Mouse (Mus musculus) midbrain, embryonic 14.5 days (tissue): ENCODE measurements around the gene Zfp385a. TPM values are rescaled to one million over a fixed set of nuclear protein-coding genes. Genes with fewer than 3 reads are reported as not detected.

Experiments
- ATAC-seq: fragments of 200-750 bp; cut with Nextera tagmentation; 2 replicates; pipeline ENCODE4 v1.8.0; 2017; ENCODE audit warnings: moderate number of reproducible peaks, moderate library complexity; ENCODE audit not compliant: low FRiP score, low TSS enrichment
- DNase-seq: peaks from one replicate; pipeline ENCODE4 v3.0.0-alpha.2; 2015
- H3K27ac ChIP-seq: fragments of 300-500 bp; sonication (generic); replicated peaks from 2 replicates; pipeline ENCODE4 v1.5.1; 2014; ENCODE audit warnings: mild to moderate bottlenecking, low read depth, low read length, moderate library complexity
- H3K27me3 ChIP-seq: fragments of 300-500 bp; sonication (generic); 2 replicates; pipeline ENCODE4 v1.6.1; 2014; ENCODE audit warnings: low read length, control low read depth, mixed read lengths; ENCODE audit not compliant: control insufficient read depth, insufficient read depth
- H3K36me3 ChIP-seq: fragments of 300-500 bp; sonication (generic); 2 replicates; pipeline ENCODE4 v1.6.1; 2014; ENCODE audit warnings: low read length, control low read depth; ENCODE audit not compliant: control insufficient read depth, insufficient read depth
- H3K4me1 ChIP-seq: fragments of 300-500 bp; sonication (generic); 2 replicates; pipeline ENCODE4 v1.6.1; 2014; ENCODE audit warnings: mild to moderate bottlenecking, antibody characterized with exemption, low read length, control low read depth; ENCODE audit not compliant: control insufficient read depth, insufficient read depth
- H3K4me2 ChIP-seq: fragments of 300-500 bp; sonication (generic); 2 replicates; pipeline ENCODE4 v1.6.1; 2014; ENCODE audit warnings: mild to moderate bottlenecking, low read length, moderate library complexity
- H3K4me3 ChIP-seq: fragments of 300-500 bp; sonication (generic); replicated peaks from 2 replicates; pipeline ENCODE4 v1.5.1; 2014; ENCODE audit warnings: low read depth, low read length
- H3K9ac ChIP-seq: fragments of 300-500 bp; sonication (generic); replicated peaks from 2 replicates; pipeline ENCODE4 v1.6.1; 2014; ENCODE audit warnings: mild to moderate bottlenecking, low read length, moderate library complexity
- H3K9me3 ChIP-seq: fragments of 300-500 bp; sonication (generic); 2 replicates; pipeline ENCODE4 v1.6.1; 2016; ENCODE audit warnings: low read length, control low read depth, mixed read lengths; ENCODE audit not compliant: control insufficient read depth
- WGBS: fragments of 180-500 bp; shearing (Covaris S2); extraction: QIAGEN DNeasy Blood & Tissue Kit; methylation state at CpG from one replicate; pipeline ENCODE4 v1.1.7; 2014; 5-methylcytosine and 5-hydroxymethylcytosine counted together
- polyA plus RNA-seq: library from polyadenylated mRNA; unstranded; fragments of >200 nt; fragmentation: Nextera tagmentation; extraction: Ambion mirVana; gene quantifications from 2 replicates; pipeline ENCODE4 v1.2.1, GENCODE M21; 2014

Gene Zfp385a
- polyA plus RNA-seq, 1 experiment from 2014 or later = 20.9 TPM

DNA sequence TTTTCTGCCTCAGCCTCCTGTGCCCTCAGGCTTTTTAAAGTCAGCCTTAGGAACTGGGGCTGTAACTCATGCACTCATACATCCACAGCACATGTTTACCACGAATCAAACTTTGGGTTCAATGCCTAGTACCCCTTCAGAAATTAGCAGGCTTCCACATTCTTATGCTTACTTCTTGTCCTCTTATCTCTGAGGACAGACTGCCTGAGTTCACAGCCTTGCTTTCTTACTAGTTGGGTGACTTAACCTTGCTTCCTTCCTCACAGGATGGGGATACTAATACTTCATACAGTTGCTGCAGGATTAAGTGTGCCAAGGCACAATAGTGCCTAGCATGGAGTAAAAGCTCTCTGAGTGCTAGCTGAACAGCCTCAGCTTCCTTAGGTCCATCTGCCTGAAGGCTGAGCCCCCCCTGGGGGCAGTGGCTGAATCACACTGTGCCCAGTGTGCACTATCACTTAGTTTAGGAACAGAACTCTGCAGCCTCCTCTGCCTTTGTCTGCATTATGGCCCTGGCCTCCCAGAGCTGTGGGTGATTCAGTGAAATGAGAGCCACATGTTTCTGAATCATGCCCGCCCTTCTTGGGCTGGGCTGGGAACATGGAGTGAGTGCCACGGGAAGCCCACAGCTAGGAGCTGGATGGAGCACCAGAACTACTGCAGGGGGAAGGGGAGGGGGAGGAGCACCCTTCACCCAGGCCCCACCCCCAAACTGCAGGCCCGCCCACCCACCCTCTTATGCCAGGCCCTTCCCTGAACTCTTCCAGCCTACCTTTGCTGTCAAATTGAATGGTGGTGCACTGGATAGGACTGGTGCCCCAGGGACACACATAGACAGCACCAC is 18.6 kb upstream of the Zfp385a start:
- Histone ChIP-seq H3K4me3 (no peak overlapping the region), H3K9me3 (no peaks in the 10 kb centered on the region), H3K9ac (no peak overlapping the region), H3K4me2 (no peak overlapping the region), H3K4me1 (no peaks in the 10 kb centered on the region), H3K27ac (no peak overlapping the region), H3K36me3 (no peaks in the 10 kb centered on the region), H3K27me3 (no peaks in the 10 kb centered on the region)
- ATAC-seq = no peak; the same call in 1 of the 2 replicates
- no peak for DNase-seq
- 47% methylated on average over 4 of the region's 4 CpGs for WGBS

DNA sequence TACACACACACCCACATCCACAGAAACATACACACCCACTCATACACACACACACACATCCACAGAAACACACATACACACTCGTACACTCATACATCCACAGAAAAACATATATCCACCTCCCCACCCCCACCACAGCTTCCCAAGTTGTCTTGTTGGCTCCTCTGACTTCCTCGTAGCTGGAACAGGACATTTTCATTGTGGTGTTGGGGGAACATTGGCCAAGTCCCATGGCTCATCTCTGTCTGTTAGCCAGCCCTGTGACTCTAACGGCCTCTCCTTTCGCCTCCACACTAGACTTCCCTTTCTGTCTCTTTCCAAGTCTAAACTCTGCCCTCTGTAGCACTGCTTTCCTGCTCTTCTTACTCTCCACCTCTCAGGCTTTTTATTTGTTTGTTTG is 17.9 kb upstream of the Zfp385a start:
- WGBS = 93% methylated on average over 4 of the region's 4 CpGs
- Histone ChIP-seq H3K4me1 (no peaks in the 10 kb centered on the region), H3K36me3 (no peaks in the 10 kb centered on the region), H3K4me2 (no peak overlapping the region), H3K9ac (no peak overlapping the region), H3K4me3 (no peak overlapping the region), H3K27ac (no peak overlapping the region), H3K9me3 (no peaks in the 10 kb centered on the region), H3K27me3 (no peaks in the 10 kb centered on the region)
- DNase-seq (no peak), ATAC-seq (no peak)

DNA sequence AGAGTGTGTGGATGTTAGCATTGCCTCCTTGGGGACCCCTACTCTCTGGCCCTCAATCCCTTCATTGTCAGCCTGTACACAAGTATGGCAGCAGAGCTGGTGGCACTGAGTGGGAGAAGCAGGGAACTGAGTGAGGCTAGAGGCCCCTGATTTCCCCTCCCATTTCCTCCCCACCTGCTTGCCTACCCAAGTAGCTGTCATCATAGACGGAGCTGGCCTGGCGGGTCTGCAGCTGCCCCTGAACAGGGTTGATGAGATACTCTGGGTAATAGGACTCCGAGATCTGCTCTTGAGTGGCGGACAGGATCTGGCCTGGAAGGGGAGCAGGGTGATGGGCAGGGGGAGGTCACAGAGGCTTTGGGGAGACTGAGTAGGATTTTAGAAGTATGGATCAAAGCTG is 16.2 kb upstream of the Zfp385a start:
- no peak overlapping the region for H3K27ac ChIP-seq
- no peaks in the 10 kb centered on the region for H3K9me3 ChIP-seq
- ATAC-seq = no peak
- H3K4me3 ChIP-seq = no peak overlapping the region
- no peak overlapping the region for H3K9ac ChIP-seq
- WGBS = 70% methylated on average over 4 of the region's 4 CpGs
- no peak overlapping the region for H3K4me2 ChIP-seq
- no peaks in the 10 kb centered on the region for H3K36me3 ChIP-seq
- H3K27me3 ChIP-seq = no peaks in the 10 kb centered on the region
- no peak for DNase-seq
- H3K4me1 ChIP-seq = no peaks in the 10 kb centered on the region

DNA sequence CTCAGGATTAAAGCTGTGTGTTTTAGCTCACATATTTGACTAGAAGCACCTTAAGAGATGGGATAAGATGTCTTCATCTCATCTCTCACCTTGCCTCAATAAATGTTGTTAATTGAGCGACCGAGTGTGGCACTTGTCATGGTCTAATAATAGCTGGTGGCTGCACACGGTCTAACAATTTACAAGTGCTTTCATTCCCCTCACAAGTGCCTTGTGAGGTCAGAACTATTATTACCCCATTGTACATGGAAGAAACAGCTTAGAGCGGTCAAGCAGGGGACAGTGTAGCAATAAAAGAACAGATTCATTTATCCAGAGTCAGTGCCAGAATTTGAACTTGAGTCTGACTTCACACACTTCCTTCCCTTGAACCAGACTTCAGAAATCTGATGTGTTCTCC is 15.5 kb upstream of the Zfp385a start:
- Histone ChIP-seq H3K36me3 (no peaks in the 10 kb centered on the region), H3K4me2 (no peak overlapping the region), H3K4me3 (no peak overlapping the region), H3K27ac (no peak overlapping the region), H3K4me1 (no peaks in the 10 kb centered on the region), H3K9ac (no peak overlapping the region), H3K9me3 (no peaks in the 10 kb centered on the region), H3K27me3 (no peaks in the 10 kb centered on the region)
- 85% methylated on average over 4 of the region's 4 CpGs for WGBS
- DNase-seq (no peak), ATAC-seq (no peak)

DNA sequence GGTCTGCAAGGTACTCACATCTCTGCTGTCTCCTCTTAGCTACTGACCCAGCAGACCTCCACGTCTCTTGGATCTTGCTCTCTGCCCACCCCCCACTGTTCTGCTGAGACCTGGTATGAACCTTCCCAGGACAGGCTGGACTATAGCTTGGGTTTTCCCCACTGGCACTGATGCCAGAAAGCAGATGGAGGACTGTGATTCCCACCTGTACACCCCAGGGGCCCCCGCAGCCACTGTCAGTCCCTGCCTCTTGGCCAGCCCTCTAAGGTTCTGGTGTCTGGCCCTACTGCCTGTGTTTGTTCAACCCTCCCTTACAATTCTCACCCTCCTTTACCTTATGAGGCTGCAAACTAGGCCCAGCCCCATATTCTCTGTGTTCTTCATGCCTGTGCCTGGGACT is 14.8 kb upstream of the Zfp385a start:
- Histone ChIP-seq H3K4me1 (no peaks in the 10 kb centered on the region), H3K27me3 (no peaks in the 10 kb centered on the region), H3K4me2 (no peak overlapping the region), H3K9me3 (no peaks in the 10 kb centered on the region), H3K27ac (no peak overlapping the region), H3K36me3 (no peaks in the 10 kb centered on the region), H3K4me3 (no peak overlapping the region), H3K9ac (no peak overlapping the region)
- ATAC-seq (no peak), DNase-seq (no peak)
- WGBS = 90% methylated on average over 2 of the region's 2 CpGs

DNA sequence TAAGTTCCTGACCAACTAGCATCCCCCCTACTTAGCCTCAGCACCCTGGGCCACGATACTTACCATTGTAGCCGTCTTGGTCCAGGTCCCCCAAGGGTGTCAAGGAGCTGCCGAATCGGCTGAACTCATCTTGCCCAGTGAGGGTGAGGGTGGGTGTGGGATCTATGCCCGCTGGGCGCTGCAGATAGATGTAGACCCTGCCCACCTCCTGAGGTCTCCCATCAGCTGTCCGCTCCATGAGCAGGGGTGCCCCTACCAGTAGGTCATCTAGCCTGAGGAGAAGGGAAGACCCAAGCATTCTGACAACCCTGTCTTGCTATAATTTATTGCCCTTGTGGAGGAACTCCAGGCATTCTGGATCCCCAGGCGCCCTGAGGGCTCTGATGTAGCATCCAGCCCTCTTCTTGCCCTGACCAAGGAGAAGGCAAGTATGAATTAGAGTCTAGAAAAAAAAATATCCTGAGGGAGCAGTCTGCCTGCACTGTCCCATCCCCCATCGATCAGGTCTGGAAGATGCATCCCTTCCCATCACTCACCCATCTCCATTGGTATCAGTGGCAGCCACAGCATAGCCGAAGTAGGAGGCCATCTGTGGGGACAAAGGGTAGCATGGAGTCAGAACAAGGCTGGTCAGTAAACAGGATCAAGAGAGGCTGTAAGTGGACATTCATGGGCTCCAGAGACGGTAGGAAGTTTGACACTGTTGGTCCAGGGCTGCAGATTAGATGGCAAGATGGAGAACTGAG is 13.8 kb upstream of the Zfp385a start:
- Histone ChIP-seq H3K4me3 (no peak overlapping the region), H3K4me1 (no peaks in the 10 kb centered on the region)
- WGBS = 93% methylated on average over 11 of the region's 11 CpGs

DNA sequence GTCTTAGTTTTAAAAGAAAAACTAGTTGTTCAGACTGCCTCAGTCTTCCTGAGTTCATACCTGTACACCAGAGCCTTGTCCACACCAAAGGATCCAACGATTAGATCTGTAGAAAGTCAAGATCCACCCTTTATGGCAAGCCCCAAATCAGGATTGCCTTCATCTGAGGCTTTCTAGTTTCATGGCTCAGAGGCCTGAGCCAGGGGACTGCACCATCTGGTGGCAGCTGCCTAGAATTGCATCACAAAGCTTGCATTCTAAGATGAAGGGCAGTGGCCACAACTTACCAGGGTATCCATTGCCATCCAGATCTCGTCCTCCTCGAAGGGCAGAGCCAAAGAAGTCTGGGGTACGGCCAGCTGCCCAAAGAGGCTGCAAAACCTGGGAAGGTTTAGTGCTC is 13.0 kb upstream of the Zfp385a start:
- ATAC-seq (no peak), DNase-seq (peak; percentile 88)
- Histone ChIP-seq H3K27ac (no peak overlapping the region), H3K4me3 (no peak overlapping the region), H3K4me1 (no peaks in the 10 kb centered on the region), H3K9ac (no peak overlapping the region), H3K36me3 (no peaks in the 10 kb centered on the region), H3K9me3 (no peaks in the 10 kb centered on the region), H3K4me2 (no peak overlapping the region), H3K27me3 (no peaks in the 10 kb centered on the region)
- WGBS = 43% methylated on average over 4 of the region's 4 CpGs

More for the DNA sequence above, 13.8 kb upstream of the Zfp385a start:
- no peaks in the 10 kb centered on the region for H3K9me3 ChIP-seq
- no peak overlapping the region for H3K4me2 ChIP-seq
- H3K9ac ChIP-seq = no peak overlapping the region
- H3K27ac ChIP-seq = no peak overlapping the region
- DNase-seq (no peak), ATAC-seq (no peak)
- no peaks in the 10 kb centered on the region for H3K36me3 ChIP-seq
- no peaks in the 10 kb centered on the region for H3K27me3 ChIP-seq

DNA sequence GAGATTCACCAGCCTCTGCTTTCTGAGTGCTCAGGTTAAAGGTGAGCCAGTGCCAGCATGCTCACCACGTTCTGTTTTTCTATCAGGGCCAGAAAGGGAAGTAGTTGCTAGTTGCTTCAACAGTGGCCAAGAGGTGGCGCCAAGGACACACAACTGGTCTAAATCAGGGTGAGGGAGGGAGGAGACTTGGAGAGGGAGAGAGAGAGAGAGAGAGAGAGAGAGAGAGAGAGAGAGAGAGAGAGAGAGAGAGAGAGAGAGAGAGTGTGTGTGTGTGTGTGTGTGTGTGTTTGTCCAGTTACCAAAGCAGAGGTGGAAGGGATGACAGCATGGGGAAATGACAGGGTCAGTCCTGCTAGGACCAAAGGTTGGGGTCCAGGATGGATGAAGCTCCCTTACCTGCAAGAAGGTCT is 7.4 kb upstream of the Zfp385a start:
- H3K27me3 ChIP-seq = no peaks in the 10 kb centered on the region
- no peak overlapping the region for H3K4me2 ChIP-seq
- no peak overlapping the region for H3K27ac ChIP-seq
- ATAC-seq (no peak), DNase-seq (peak; percentile 84)
- H3K9ac ChIP-seq = no peak overlapping the region; the same call in 1 of the 2 replicates
- H3K4me1 ChIP-seq = no peaks in the 10 kb centered on the region
- H3K36me3 ChIP-seq = no peaks in the 10 kb centered on the region
- 2% methylated on average over 2 of the region's 2 CpGs for WGBS
- H3K4me3 ChIP-seq = no peak overlapping the region
- no peaks in the 10 kb centered on the region for H3K9me3 ChIP-seq

DNA sequence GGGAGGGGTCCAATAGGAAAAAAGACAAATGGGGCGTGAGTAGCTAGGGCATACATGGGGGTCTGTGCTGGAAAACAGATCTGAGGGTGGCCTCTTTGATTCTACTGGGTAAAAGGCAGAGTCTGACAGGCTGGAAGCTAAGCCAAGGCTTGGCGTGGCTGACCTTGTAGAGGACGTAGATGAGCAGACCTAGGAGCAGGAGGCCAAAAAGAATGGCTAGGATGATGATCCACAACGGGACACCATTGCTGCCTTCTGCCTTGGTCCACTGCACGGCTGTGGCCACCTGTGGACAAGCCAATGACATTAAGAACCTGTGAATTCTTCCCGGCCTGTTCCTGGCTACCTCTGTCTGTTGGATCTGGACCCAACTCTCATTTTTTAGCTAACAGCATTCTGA is 5.9 kb upstream of the Zfp385a start:
- no peak overlapping the region for H3K9ac ChIP-seq
- no peak overlapping the region for H3K4me3 ChIP-seq
- H3K36me3 ChIP-seq = no peaks in the 10 kb centered on the region
- WGBS = 95% methylated on average over 6 of the region's 6 CpGs
- H3K27me3 ChIP-seq = peaks cover 7% of the 10 kb centered on the region; the same call in 1 of the 2 replicates
- H3K9me3 ChIP-seq = no peaks in the 10 kb centered on the region
- H3K4me2 ChIP-seq = no peak overlapping the region
- no peaks in the 10 kb centered on the region for H3K4me1 ChIP-seq
- no peak overlapping the region for H3K27ac ChIP-seq
- DNase-seq (no peak), ATAC-seq (no peak)
